Mouse (Mus musculus) CH12.LX (cell line): ENCODE data around the gene Gm9918. TPM values are rescaled to one million over a fixed set of nuclear protein-coding genes. Genes with fewer than 3 reads are reported as not detected.

Experiments
- DNase-seq: peaks from one replicate; pipeline ENCODE4 v3.0.0-alpha.2; 2013; ENCODE audit errors: extremely low read depth
- H3K27ac ChIP-seq: 2 replicates; pipeline ENCODE4 v1.5.1; 2012; ENCODE audit warnings: low read depth, mild to moderate bottlenecking, control low read depth, moderate library complexity; ENCODE audit not compliant: insufficient read depth
- H3K27me3 ChIP-seq: replicated peaks from 2 replicates; pipeline ENCODE3; 2012; ENCODE audit warnings: inconsistent platforms
- H3K36me3 ChIP-seq, 2 experiments: replicated peaks in 1 of 2; 2 replicates each; pipeline versions ENCODE3 to v1.6.1; 2012; ENCODE audit warnings: inconsistent platforms in 1 of 2, low read length in 1 of 2, mild to moderate bottlenecking in 1 of 2, mixed read lengths in 1 of 2, moderate library complexity in 1 of 2; ENCODE audit not compliant: control insufficient read depth in 1 of 2, insufficient read depth in 1 of 2
- H3K4me1 ChIP-seq, 2 experiments: 2 replicates each; pipeline ENCODE4 v1.6.1; 2012; ENCODE audit warnings: inconsistent platforms in 1 of 2, moderate library complexity in 1 of 2; ENCODE audit not compliant: insufficient read depth in 2 of 2, control insufficient read depth in 1 of 2
- H3K4me2 ChIP-seq: 2 replicates; pipeline ENCODE4 v1.6.1; 2012; ENCODE audit warnings: low read depth, mild to moderate bottlenecking, control low read depth; ENCODE audit not compliant: poor library complexity, insufficient read depth, severe bottlenecking
- H3K4me3 ChIP-seq, 3 experiments: fragments of 150-350 bp in 1 of 3; sonication (generic) in 1 of 3; replicated peaks in 1 of 3; 2 replicates each; pipeline versions ENCODE3 to v1.5.1; 2011 to 2012; ENCODE audit warnings: low read depth in 2 of 3, low read length in 2 of 3, mild to moderate bottlenecking in 2 of 3, moderate library complexity in 2 of 3, control low read depth in 1 of 3, improper control_type of control experiment in 1 of 3, inconsistent platforms in 1 of 3, mixed read lengths in 1 of 3; ENCODE audit not compliant: poor library complexity in 1 of 3
- H3K79me2 ChIP-seq: replicated peaks from 2 replicates; pipeline ENCODE4 v1.6.1; 2012; ENCODE audit warnings: mild to moderate bottlenecking, moderate library complexity; ENCODE audit not compliant: control insufficient read depth, poor library complexity, insufficient read depth, severe bottlenecking; ENCODE audit errors: extremely low read depth
- H3K9ac ChIP-seq: 2 replicates; pipeline ENCODE4 v1.6.1; 2012; ENCODE audit warnings: low read depth, mild to moderate bottlenecking, control low read depth, moderate library complexity; ENCODE audit not compliant: insufficient read depth
- H3K9me3 ChIP-seq: replicated peaks from 2 replicates; pipeline ENCODE3; 2012; ENCODE audit warnings: low read length, inconsistent platforms, mixed read lengths
- BHLHE40 ChIP-seq: IDR thresholded peaks from 2 replicates; pipeline ENCODE4 v1.6.1; 2011; ENCODE audit warnings: mild to moderate bottlenecking, low read depth, low read length, improper control_type of control experiment
- CHD2 ChIP-seq: IDR thresholded peaks from 2 replicates; pipeline ENCODE4 v1.6.1; 2011; ENCODE audit warnings: low read length, improper control_type of control experiment
- CTCF ChIP-seq, 2 experiments: IDR thresholded peaks in 1 of 2; conservative IDR thresholded peaks in 1 of 2; 2 replicates each; pipeline ENCODE4 v1.5.1; 2011 to 2012; ENCODE audit warnings: low read depth in 2 of 2, low read length in 2 of 2, improper control_type of control experiment in 1 of 2, inconsistent platforms in 1 of 2, mild to moderate bottlenecking in 1 of 2, moderate library complexity in 1 of 2
- E2F4 ChIP-seq: IDR thresholded peaks from 2 replicates; pipeline ENCODE4 v1.6.1; 2011; ENCODE audit warnings: low read depth, low read length, improper control_type of control experiment; ENCODE audit not compliant: insufficient replicate concordance
- ELF1 ChIP-seq: IDR thresholded peaks from 2 replicates; pipeline ENCODE4 v1.6.1; 2014; ENCODE audit warnings: low read depth, mild to moderate bottlenecking, inconsistent platforms, low read length, improper control_type of control experiment
- EP300 ChIP-seq: IDR thresholded peaks from 2 replicates; pipeline ENCODE4 v1.6.1; 2011; ENCODE audit warnings: low read length, improper control_type of control experiment
- ETS1 ChIP-seq: conservative IDR thresholded peaks from 2 replicates; pipeline ENCODE4 v1.6.1; 2012; ENCODE audit warnings: low read depth, mild to moderate bottlenecking, inconsistent platforms, low read length, improper control_type of control experiment, moderate library complexity
- HCFC1 ChIP-seq: IDR thresholded peaks from 2 replicates; pipeline ENCODE4 v1.6.1; 2012; ENCODE audit warnings: low read depth, mild to moderate bottlenecking, inconsistent platforms, low read length, improper control_type of control experiment
- IRF4 ChIP-seq: IDR thresholded peaks from 2 replicates; pipeline ENCODE4 v1.6.1; 2014; ENCODE audit warnings: low read depth, mild to moderate bottlenecking, inconsistent platforms, low read length, improper control_type of control experiment
- JUN ChIP-seq: IDR thresholded peaks from 2 replicates; pipeline ENCODE4 v1.6.1; 2011; ENCODE audit warnings: low read depth, mild to moderate bottlenecking, low read length, improper control_type of control experiment, moderate library complexity; ENCODE audit not compliant: insufficient read depth
- MAX ChIP-seq: IDR thresholded peaks from 2 replicates; pipeline ENCODE4 v1.6.1; 2011; ENCODE audit warnings: low read length, improper control_type of control experiment
- MAZ ChIP-seq: IDR thresholded peaks from 2 replicates; pipeline ENCODE4 v1.6.1; 2012; ENCODE audit warnings: low read depth, mild to moderate bottlenecking, inconsistent platforms, low read length, improper control_type of control experiment, moderate library complexity
- MXI1 ChIP-seq: IDR thresholded peaks from 2 replicates; pipeline ENCODE4 v1.6.1; 2011; ENCODE audit warnings: mild to moderate bottlenecking, low read depth, low read length, improper control_type of control experiment
- MYC ChIP-seq: IDR thresholded peaks from 2 replicates; pipeline ENCODE4 v1.6.1; 2011; ENCODE audit warnings: low read depth, mild to moderate bottlenecking, improper control_type of control experiment, low read length
- NELFE ChIP-seq: IDR thresholded peaks from 2 replicates; pipeline ENCODE4 v1.6.1; 2011; ENCODE audit warnings: low read depth, low read length, improper control_type of control experiment
- NRF1 ChIP-seq: IDR thresholded peaks from 2 replicates; pipeline ENCODE4 v1.6.1; 2014; ENCODE audit warnings: low read depth, mild to moderate bottlenecking, inconsistent platforms, low read length, improper control_type of control experiment, moderate library complexity
- POLR2AphosphoS2 ChIP-seq: IDR thresholded peaks from 2 replicates; pipeline ENCODE4 v1.6.1; 2011; ENCODE audit warnings: low read depth, low read length, improper control_type of control experiment
- RAD21 ChIP-seq: IDR thresholded peaks from 2 replicates; pipeline ENCODE4 v1.6.1; 2011; ENCODE audit warnings: low read depth, mild to moderate bottlenecking, low read length, improper control_type of control experiment, moderate library complexity
- SIN3A ChIP-seq: IDR thresholded peaks from 2 replicates; pipeline ENCODE4 v1.6.1; 2012; ENCODE audit warnings: low read length, improper control_type of control experiment, inconsistent platforms
- SMC3 ChIP-seq: IDR thresholded peaks from 2 replicates; pipeline ENCODE4 v1.6.1; 2011; ENCODE audit warnings: low read depth, low read length, improper control_type of control experiment
- TBP ChIP-seq: conservative IDR thresholded peaks from 2 replicates; pipeline ENCODE4 v1.6.1; 2011; ENCODE audit warnings: low read depth, low read length, improper control_type of control experiment
- TCF12 ChIP-seq: IDR thresholded peaks from 2 replicates; pipeline ENCODE4 v1.6.1; 2014; ENCODE audit warnings: low read depth, mild to moderate bottlenecking, inconsistent platforms, low read length, improper control_type of control experiment
- USF1 ChIP-seq: IDR thresholded peaks from 2 replicates; pipeline ENCODE4 v1.6.1; 2014; ENCODE audit warnings: low read depth, mild to moderate bottlenecking, inconsistent platforms, low read length, improper control_type of control experiment
- USF2 ChIP-seq: conservative IDR thresholded peaks from 2 replicates; pipeline ENCODE4 v1.6.1; 2011; ENCODE audit warnings: low read depth, low read length, improper control_type of control experiment
- ZC3H11A ChIP-seq: IDR thresholded peaks from 2 replicates; pipeline ENCODE4 v1.6.1; 2012; ENCODE audit warnings: low read depth, mild to moderate bottlenecking, inconsistent platforms, low read length, improper control_type of control experiment
- ZNF384 ChIP-seq: IDR thresholded peaks from 2 replicates; pipeline ENCODE4 v1.6.1; 2012; ENCODE audit warnings: low read depth, low read length, improper control_type of control experiment, inconsistent platforms
- dilution Hi-C: fragments of 300-500 bp; cut with MboI; formaldehyde crosslinking; loops from 2 replicates; pipeline ENCODE4 v1.14.3; 2020; ENCODE audit warnings: low sequenced_read_pairs; ENCODE audit not compliant: extremely low pct_unique_long_range_greater_than_20kb, extremely low pct_ligation_motif_present
- in situ Hi-C: fragments of 300-500 bp; cut with MboI; formaldehyde crosslinking; loops from 3 replicates; pipeline ENCODE4 v1.14.3; 2019; ENCODE audit warnings: low sequenced_read_pairs, low pct_ligation_motif_present, low pct_unique_long_range_greater_than_20kb, mixed read lengths
- polyA plus RNA-seq: library from polyadenylated mRNA; unstranded; fragments of >175 nt; gene quantifications from 2 replicates; pipeline ENCODE4 v1.2.1, GENCODE M21; 2012; ENCODE audit warnings: low read depth; ENCODE audit not compliant: insufficient read length
- total RNA-seq, 2 experiments: library from RNA; depleted of rRNA; stranded (reverse); fragments of 300-350 nt in 1 of 2; fragments of >200 nt in 1 of 2; gene quantifications; 2 replicates each; pipeline ENCODE4 v1.2.3; 2012 to 2014

Gene Gm9918
- total and polyA plus RNA-seq, 3 experiments, result not detected

DNA sequence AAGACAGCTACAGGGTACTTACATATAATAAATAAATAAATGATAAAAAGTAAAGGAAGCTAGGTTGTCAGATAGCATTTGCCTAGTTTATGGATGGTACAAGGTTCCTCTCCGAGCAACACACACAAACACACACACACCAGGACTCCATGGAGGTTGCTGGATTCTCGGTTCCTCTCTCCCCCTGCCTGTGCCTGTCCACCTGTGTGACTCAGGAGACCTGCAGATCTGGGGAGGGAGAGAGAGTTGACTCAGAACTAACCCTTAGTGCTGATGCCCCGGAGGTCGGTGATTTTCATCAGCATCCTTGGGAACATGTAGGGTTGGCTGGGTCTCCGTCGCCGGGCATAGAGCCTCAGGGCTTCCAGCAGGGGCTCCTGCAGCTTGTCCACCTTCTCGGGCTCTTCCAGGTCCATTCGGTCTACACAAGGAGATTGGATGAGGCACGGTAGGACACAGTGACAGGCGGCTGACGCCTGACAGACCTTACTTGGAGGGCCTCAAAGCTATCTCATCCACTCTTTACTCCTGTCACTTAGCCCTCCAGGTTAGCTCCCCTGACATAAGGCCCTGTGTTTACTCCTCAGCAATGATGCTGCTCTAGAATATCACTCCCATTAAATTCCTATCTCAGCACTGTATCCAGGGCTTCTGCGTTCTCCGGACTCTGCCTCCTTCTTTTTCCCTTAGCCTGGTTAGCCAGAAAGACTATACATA lies 31.7 kb upstream of the Gm9918 start:
- dilution Hi-C loops (no loop called here), in situ Hi-C loops (loop anchor here (5.0 kb wide), 2 partner anchors 49 to 79 kb away; no protein-coding TSS in a partner anchor)
- Histone ChIP-seq H3K9ac (no peak overlapping the region), H3K79me2 (no peaks in the 10 kb centered on the region), H3K4me2 (no peak overlapping the region), H3K27me3 (peaks cover 15% of the 10 kb centered on the region), H3K27ac (no peak overlapping the region), H3K36me3 (no peaks in the 10 kb centered on the region), H3K4me1 (peaks cover 17 to 42% of the 10 kb centered on the region in 2 experiments), H3K4me3 (no peak overlapping the region), H3K9me3 (no peaks in the 10 kb centered on the region)
- peak; percentile 78 for TF ChIP-seq EP300
- no peak for TF ChIP-seq USF1
- TF ChIP-seq SIN3A, result peak; percentile 58; the same call in 1 of the 2 replicates
- no peak for TF ChIP-seq POLR2AphosphoS2
- TF ChIP-seq RAD21, result no peak
- TF ChIP-seq CHD2, result no peak
- TF ChIP-seq ETS1, result 0 out of 2 replicates have a peak, but pooled peaks have one; percentile 5
- TF ChIP-seq ZNF384, result no peak
- TF ChIP-seq ELF1, result no peak
- TF ChIP-seq NELFE, result 0 out of 2 replicates have a peak, but pooled peaks have one; percentile 12
- no peak for TF ChIP-seq MAX
- TF ChIP-seq BHLHE40, result peak; percentile 43; the same call in 1 of the 2 replicates
- peak; percentile 73 for TF ChIP-seq IRF4
- TF ChIP-seq MXI1, result no peak
- TF ChIP-seq USF2, result no peak
- TF ChIP-seq E2F4, result no peak
- DNase-seq, result peak; percentile 45

DNA sequence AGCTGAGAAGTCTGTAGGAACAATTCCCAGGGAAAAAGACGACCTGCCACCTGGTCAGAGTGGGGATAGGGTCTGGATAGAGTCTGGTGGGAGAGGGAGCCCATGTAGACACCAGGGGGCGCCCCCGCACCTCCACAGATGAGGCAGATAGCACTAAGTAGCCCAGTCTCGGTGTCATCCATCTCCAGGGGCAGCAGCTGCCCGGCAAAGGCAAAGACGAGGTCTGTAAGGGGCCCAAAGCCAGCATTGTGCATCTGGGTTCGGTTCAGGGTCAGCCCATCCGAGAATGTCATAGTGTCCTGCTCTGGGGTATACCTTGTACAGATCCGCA lies 31.1 kb upstream of the Gm9918 start:
- in situ Hi-C loops (loop anchor here (5.0 kb wide), 2 partner anchors 48 to 78 kb away; no protein-coding TSS in a partner anchor), dilution Hi-C loops (no loop called here)
- H3K36me3 ChIP-seq, result no peaks in the 10 kb centered on the region
- peaks cover 14 to 38% of the 10 kb centered on the region in 2 experiments for H3K4me1 ChIP-seq
- peak; percentile 81 for DNase-seq
- H3K4me2 ChIP-seq, result no peak overlapping the region
- no peak overlapping the region for H3K9ac ChIP-seq
- no peak for TF ChIP-seq ZNF384
- TF ChIP-seq RAD21, result peak; percentile 92
- no peak for TF ChIP-seq JUN
- peak; percentile 59 for TF ChIP-seq ZC3H11A
- peak; percentile 52; the same call in 1 of the 2 replicates for TF ChIP-seq IRF4
- TF ChIP-seq ETS1, result no peak
- no peak for TF ChIP-seq TCF12
- peak; percentile 75 to 95 for TF ChIP-seq CTCF (conservative IDR thresholded peaks at IDR 0.05 in 1 of 2, IDR thresholded peaks at IDR 0.05 in 1 of 2; ENCODE audit: low read depth in 2 of 2, low read length in 2 of 2)
- TF ChIP-seq NELFE, result peak; percentile 27; the same call in 1 of the 2 replicates
- no peak for TF ChIP-seq TBP
- 0 out of 2 replicates have a peak, but pooled peaks have one; percentile 37 for TF ChIP-seq MAZ
- no peak for TF ChIP-seq HCFC1
- TF ChIP-seq SMC3, result peak; percentile 96
- no peak for TF ChIP-seq NRF1
- TF ChIP-seq MYC, result no peak
- no peak overlapping the region for H3K4me3 ChIP-seq
- no peaks in the 10 kb centered on the region for H3K9me3 ChIP-seq
- H3K27ac ChIP-seq, result no peak overlapping the region
- peaks cover 19% of the 10 kb centered on the region for H3K27me3 ChIP-seq
- H3K79me2 ChIP-seq, result no peaks in the 10 kb centered on the region
